Mouse (Mus musculus) heart, embryonic 14.5 days (tissue): Measurements from ENCODE around the gene Sertad4. TPM values are rescaled to one million over a fixed set of nuclear protein-coding genes. Genes with fewer than 3 reads are reported as not detected.

Experiments
- ATAC-seq: fragments of 200-750 bp; cut with Nextera tagmentation; 2 replicates; pipeline ENCODE4 v1.8.0; 2017; ENCODE audit warnings: low read depth, moderate TSS enrichment; ENCODE audit not compliant: insufficient number of reproducible peaks, insufficient read depth, low FRiP score
- H3K27ac ChIP-seq, 2 experiments: fragments of 200-500 bp in 1 of 2; fragments of 300-500 bp in 1 of 2; sonication (generic) in 1 of 2; replicated peaks in 1 of 2; 2 replicates each; pipeline ENCODE4 v1.5.1; 2012 to 2014; ENCODE audit warnings: low read depth in 2 of 2, low read length in 2 of 2, control low read depth in 1 of 2, mild to moderate bottlenecking in 1 of 2, mixed read lengths in 1 of 2; ENCODE audit not compliant: control insufficient read depth in 1 of 2, insufficient read depth in 1 of 2
- H3K27me3 ChIP-seq: fragments of 300-500 bp; sonication (generic); 2 replicates; pipeline ENCODE4 v1.6.1; 2014; ENCODE audit warnings: mild to moderate bottlenecking, low read length, control low read depth; ENCODE audit not compliant: control insufficient read depth, insufficient read depth
- H3K36me3 ChIP-seq: fragments of 300-500 bp; sonication (generic); 2 replicates; pipeline ENCODE4 v1.6.1; 2014; ENCODE audit warnings: mild to moderate bottlenecking, control low read depth, low read length, mixed read lengths; ENCODE audit not compliant: control insufficient read depth, insufficient read depth
- H3K4me1 ChIP-seq, 2 experiments: fragments of 200-500 bp in 1 of 2; fragments of 300-500 bp in 1 of 2; sonication (generic) in 1 of 2; 2 replicates each; pipeline ENCODE4 v1.6.1; 2012 to 2014; ENCODE audit warnings: low read length in 2 of 2, control low read depth in 1 of 2, mixed read lengths in 1 of 2; ENCODE audit not compliant: control insufficient read depth in 2 of 2, insufficient read depth in 2 of 2
- H3K4me2 ChIP-seq: fragments of 300-500 bp; sonication (generic); 2 replicates; pipeline ENCODE4 v1.6.1; 2014; ENCODE audit warnings: mild to moderate bottlenecking, low read length
- H3K4me3 ChIP-seq, 2 experiments: fragments of 200-500 bp in 1 of 2; fragments of 300-500 bp in 1 of 2; sonication (generic) in 1 of 2; 2 replicates each; pipeline ENCODE4 v1.5.1; 2012 to 2014; ENCODE audit warnings: low read length in 2 of 2, mild to moderate bottlenecking in 2 of 2, control low read depth in 1 of 2, low read depth in 1 of 2, moderate library complexity in 1 of 2; ENCODE audit not compliant: control insufficient read depth in 1 of 2, insufficient read depth in 1 of 2
- H3K9ac ChIP-seq: fragments of 300-500 bp; sonication (generic); 2 replicates; pipeline ENCODE4 v1.6.1; 2014; ENCODE audit warnings: mild to moderate bottlenecking, low read length
- H3K9me3 ChIP-seq: fragments of 300-500 bp; sonication (generic); 2 replicates; pipeline ENCODE4 v1.6.1; 2016; ENCODE audit warnings: low read length, control low read depth; ENCODE audit not compliant: control insufficient read depth
- WGBS: fragments of 180-500 bp; shearing (Covaris S2); extraction: QIAGEN DNeasy Blood & Tissue Kit; methylation state at CpG from one replicate; pipeline ENCODE4 v1.1.7; 2014; 5-methylcytosine and 5-hydroxymethylcytosine counted together
- polyA plus RNA-seq: library from polyadenylated mRNA; unstranded; fragments of >200 nt; fragmentation: Nextera tagmentation; extraction: Ambion mirVana; gene quantifications from 2 replicates; pipeline ENCODE4 v1.2.1, GENCODE M21; 2014

Gene Sertad4
- polyA plus RNA-seq, 1 experiment from 2014 or later, result 17.0 TPM

DNA sequence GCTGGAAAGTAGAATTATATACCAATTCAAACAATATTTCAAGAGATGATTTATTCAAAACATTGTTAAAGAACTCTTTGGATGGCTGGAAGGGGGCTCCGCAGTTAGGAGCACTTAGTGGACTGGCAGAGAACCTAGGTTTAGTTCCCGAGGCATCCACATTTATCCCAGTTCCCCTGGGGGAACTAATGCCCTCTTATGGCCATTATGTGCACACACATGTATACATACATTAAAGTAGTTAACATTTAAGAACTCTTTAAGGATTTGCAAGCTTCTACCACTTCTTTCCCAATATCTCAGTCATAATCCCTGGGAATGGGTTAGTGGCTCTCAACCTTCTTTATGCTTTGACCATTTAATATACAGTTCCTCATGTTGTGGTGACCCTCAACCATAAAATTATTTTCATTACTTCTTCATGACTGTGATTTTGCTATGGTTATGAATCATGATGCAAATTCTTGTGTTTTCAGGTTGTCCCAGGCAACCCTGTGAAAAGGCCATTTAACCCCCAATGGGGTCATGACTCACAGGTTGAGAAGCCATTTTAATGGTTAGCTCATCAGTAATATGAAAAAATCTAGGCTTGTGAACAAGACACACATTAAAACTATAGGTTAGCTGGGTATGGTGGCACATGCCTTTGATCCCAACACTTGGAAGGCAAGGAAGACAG, 27.2 kb upstream of the Sertad4 start:
- no peaks in the 10 kb centered on the region for H3K9me3 ChIP-seq
- ATAC-seq, result no peak
- no peak overlapping the region for H3K9ac ChIP-seq
- H3K27ac ChIP-seq, result no peak overlapping the region
- H3K27me3 ChIP-seq, result no peaks in the 10 kb centered on the region
- no peaks in the 10 kb centered on the region for H3K4me1 ChIP-seq
- no peak overlapping the region for H3K4me2 ChIP-seq
- 71% methylated on average over 2 of the region's 2 CpGs for WGBS
- H3K36me3 ChIP-seq, result no peaks in the 10 kb centered on the region
- no peak overlapping the region for H3K4me3 ChIP-seq

DNA sequence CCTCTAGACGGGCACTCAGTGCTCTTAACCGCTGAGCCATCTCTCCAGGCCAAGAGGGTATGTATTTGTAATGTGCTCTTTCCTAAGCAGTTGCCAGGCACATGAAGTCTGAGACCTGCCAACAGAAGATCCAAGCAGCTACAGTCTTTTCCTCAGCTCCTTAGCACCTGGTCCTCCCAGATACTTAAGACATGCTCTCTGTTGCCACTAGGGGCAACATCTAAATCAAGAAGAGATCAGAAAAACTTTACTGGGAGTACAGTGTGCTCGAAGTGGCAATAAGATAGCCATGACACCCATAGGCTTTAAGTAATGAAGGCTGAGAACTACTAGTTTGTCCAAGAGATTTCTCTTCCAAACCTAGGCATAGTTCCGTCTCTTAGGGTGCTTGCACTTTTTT, 24.6 kb upstream of the Sertad4 start:
- H3K27ac ChIP-seq, result no peak overlapping the region
- H3K4me2 ChIP-seq, result no peak overlapping the region
- H3K4me1 ChIP-seq, result no peaks in the 10 kb centered on the region
- WGBS, result 70% methylated on average over 4 of the region's 4 CpGs
- H3K27me3 ChIP-seq, result no peaks in the 10 kb centered on the region
- ATAC-seq, result no peak
- H3K36me3 ChIP-seq, result no peaks in the 10 kb centered on the region
- H3K9me3 ChIP-seq, result no peaks in the 10 kb centered on the region
- H3K4me3 ChIP-seq, result no peak overlapping the region
- no peak overlapping the region for H3K9ac ChIP-seq

DNA sequence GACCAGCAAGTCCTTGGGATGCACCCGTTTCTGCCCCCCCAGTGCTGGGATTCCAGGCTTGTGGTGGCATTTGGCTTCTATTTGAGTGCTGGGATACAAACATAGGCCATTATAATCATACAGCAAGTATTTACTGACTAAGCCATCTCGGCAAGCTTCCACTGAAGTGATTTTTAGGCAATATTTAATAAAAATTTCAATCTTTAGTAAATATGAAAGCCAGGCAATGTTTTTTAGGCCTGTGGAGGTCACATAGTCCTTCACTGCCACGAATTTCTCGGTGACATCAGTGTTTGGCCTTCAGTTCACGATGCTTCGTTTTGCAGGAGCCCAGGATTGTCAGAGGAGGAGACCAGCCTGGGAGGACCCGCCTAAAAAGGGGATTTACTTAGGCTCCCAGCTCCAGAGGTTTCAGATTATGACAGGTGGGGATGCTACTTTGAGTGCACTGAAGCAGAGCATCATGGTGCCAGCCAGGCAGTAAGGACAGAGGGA, 23.6 kb upstream of the Sertad4 start:
- H3K36me3 ChIP-seq, result no peaks in the 10 kb centered on the region
- ATAC-seq, result no peak
- 74% methylated on average over 7 of the region's 7 CpGs for WGBS

DNA sequence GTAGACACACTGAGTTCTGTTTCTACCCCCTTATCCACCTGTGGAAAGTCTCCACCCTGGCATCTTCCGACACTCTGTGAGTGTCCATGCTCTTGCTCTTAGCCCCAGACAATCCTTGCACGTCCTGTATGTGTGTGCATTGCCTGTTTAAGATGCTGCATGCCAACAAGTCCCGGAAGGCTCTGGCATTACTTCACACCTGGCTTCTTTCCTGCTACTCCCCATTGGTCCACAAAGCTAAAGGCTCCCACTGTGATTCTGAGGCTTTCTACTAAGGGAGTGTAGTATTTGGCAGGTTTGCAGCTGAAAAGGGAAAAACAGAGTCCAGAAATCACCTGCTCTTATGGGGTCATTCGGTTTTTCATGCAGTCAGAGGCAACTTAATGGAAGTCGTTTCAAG, 17.3 kb upstream of the Sertad4 start:
- H3K9ac ChIP-seq, result no peak overlapping the region
- no peaks in the 10 kb centered on the region for H3K27me3 ChIP-seq
- H3K27ac ChIP-seq, result no peak overlapping the region
- H3K4me2 ChIP-seq, result no peak overlapping the region
- 63% methylated on average over 5 of the region's 5 CpGs for WGBS
- H3K36me3 ChIP-seq, result no peaks in the 10 kb centered on the region
- H3K4me1 ChIP-seq, result no peaks in the 10 kb centered on the region
- ATAC-seq, result no peak
- no peak overlapping the region for H3K4me3 ChIP-seq
- H3K9me3 ChIP-seq, result no peaks in the 10 kb centered on the region

More for the DNA sequence above, 23.6 kb upstream of the Sertad4 start:
- Histone ChIP-seq H3K9ac (no peak overlapping the region), H3K9me3 (no peaks in the 10 kb centered on the region), H3K27me3 (no peaks in the 10 kb centered on the region), H3K4me2 (no peak overlapping the region), H3K4me1 (no peaks in the 10 kb centered on the region), H3K27ac (no peak overlapping the region), H3K4me3 (no peak overlapping the region)

DNA sequence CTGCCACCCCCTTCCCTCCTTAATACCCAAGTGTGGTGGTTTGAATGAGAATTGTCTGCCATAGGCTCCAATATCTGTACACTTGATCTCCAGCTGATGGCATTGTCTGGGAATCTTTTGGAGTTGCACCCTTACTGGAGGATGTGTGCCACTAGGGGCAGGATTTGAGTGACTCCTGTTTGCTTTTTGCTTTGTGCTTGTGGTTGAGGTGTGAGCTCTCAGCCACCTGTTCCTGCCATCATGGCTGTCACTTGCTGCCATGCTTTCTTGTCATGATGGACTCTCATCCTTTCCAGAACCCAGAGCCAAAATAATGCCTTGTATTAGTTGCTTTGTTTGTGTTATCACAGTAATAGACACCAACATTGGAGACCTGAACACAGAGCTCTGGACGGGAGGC, 14.2 kb upstream of the Sertad4 start:
- Histone ChIP-seq H3K27ac (no peak overlapping the region), H3K4me1 (no peaks in the 10 kb centered on the region), H3K36me3 (no peaks in the 10 kb centered on the region), H3K4me3 (no peak overlapping the region), H3K4me2 (no peak overlapping the region), H3K9me3 (no peaks in the 10 kb centered on the region), H3K9ac (no peak overlapping the region), H3K27me3 (no peaks in the 10 kb centered on the region)
- no peak for ATAC-seq
- 86% methylated on average over 1 of the region's 1 CpGs for WGBS

DNA sequence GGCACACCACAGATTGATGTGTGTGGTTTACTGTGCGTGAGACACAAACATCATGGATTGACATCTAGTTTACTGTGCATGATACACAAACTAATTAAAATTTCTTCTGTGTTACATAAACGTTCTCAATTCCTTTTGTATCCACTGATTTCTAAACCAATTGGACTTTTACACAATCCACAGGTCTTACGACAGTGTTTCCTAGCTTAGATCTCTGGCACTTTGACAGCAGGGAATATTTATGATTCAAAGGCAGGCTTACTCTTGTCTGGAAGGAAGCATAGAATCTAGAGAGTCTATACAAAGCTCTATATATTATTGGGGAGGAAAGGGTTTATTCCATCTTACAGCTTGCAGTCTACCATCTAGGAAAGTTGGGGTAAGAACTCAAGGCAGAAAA, 8.9 kb upstream of the Sertad4 start:
- Histone ChIP-seq H3K9me3 (no peaks in the 10 kb centered on the region), H3K9ac (no peak overlapping the region), H3K36me3 (no peaks in the 10 kb centered on the region), H3K4me1 (no peaks in the 10 kb centered on the region), H3K27me3 (no peaks in the 10 kb centered on the region), H3K27ac (no peak overlapping the region), H3K4me3 (no peak overlapping the region), H3K4me2 (no peak overlapping the region)
- WGBS, result 73% methylated on average over 3 of the region's 3 CpGs
- ATAC-seq, result no peak

DNA sequence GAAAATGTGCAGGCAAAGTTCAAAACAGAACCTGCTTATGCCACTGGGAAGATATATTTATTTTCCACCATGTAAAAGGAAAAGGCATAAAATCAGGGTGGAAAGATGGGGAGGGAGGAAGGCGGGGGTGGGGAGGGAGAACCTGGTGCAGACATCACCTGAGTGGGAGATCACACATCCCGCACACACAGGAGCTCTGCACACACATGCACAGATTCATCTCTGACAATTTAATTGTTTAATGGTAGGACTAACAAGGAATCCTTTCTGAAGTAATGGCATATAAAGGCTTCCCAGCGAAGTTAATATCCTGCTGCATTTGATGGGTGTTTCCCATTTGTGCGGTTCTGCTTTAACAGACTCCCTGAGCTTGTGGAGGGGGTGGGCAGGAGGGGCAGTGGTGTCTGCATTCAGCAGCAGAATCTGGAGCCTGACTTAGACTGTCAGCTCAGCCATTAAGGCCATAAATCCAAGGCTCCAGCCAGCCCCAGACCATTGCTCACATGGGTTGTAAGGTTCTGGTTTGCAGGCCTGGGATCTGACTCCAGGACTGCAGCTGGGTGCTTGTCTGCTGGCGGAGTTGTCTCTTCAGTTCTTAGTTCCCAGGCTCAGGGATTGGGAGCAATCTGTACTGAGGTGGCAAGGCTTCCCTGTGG, 5.9 kb upstream of the Sertad4 start:
- no peaks in the 10 kb centered on the region for H3K9me3 ChIP-seq
- H3K27me3 ChIP-seq, result no peaks in the 10 kb centered on the region
- H3K4me1 ChIP-seq, result no peaks in the 10 kb centered on the region; a peak in 1 of 4 replicates
- no peak overlapping the region for H3K4me2 ChIP-seq
- no peak overlapping the region for H3K27ac ChIP-seq
- no peak overlapping the region for H3K9ac ChIP-seq
- 82% methylated on average over 5 of the region's 5 CpGs for WGBS
- H3K36me3 ChIP-seq, result no peaks in the 10 kb centered on the region
- ATAC-seq, result no peak
- no peak overlapping the region for H3K4me3 ChIP-seq
